Mouse (Mus musculus) bone marrow, adult 2 months (tissue): Measurements from ENCODE around the gene Lrp1.

Experiments
- CTCF ChIP-seq: fragments of 200-500 bp; IDR thresholded peaks from 2 replicates; pipeline ENCODE4 v1.5.1; 2011; ENCODE audit warnings: low read length, control low read depth; ENCODE audit not compliant: control insufficient read depth, insufficient read depth
- POLR2A ChIP-seq: fragments of 200-500 bp; IDR thresholded peaks from 2 replicates; pipeline ENCODE4 v1.6.1; 2011; ENCODE audit warnings: low read depth, mild to moderate bottlenecking, control low read depth, low read length, borderline replicate concordance; ENCODE audit not compliant: control insufficient read depth

- TF ChIP-seq CTCF, result no peak
- TF ChIP-seq POLR2A, result no peak
Measured at GRCm38 (mm10) chr10:127605251-127605547, 15.7 kb downstream of the Lrp1 start.
